Mouse (Mus musculus): Measurements from ENCODE around the gene Taf3.

DNA sequence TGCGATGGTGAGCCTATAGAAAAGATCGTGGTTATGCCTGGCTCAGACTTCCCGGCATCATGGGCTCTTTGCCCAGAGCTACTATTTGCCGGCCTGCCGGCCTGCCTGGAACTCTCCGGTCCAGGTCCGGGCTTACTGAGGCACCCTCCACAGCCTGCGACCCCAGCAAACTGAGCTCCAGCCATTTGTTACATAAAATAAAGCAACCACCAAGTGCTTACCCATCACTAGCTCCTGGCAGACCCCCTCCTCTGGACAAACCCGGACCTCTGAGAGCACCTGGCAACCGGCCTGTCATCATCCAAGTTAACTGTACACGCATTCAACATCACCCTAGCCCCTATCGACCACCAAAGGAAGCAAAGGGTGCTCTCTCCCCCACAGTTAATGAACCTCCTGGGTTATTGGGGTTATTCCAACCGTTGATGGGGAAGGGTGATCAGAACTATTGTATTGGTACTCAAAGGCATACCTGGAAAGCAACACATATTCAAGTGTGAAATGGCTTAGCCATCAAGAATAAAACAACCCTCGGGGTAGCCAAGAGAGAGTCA, 163.1 kb downstream of the Taf3 start:
- TF ChIP-seq CTCF (IDR thresholded peaks at IDR 0.05; ENCODE audit: control insufficient read depth, insufficient read depth, insufficient read length) = no peak
- no peak for TF ChIP-seq MYOD1 (IDR thresholded peaks at IDR 0.05; ENCODE audit: control insufficient read depth, insufficient read length, low read depth)
